Comparison of ENCODE assay signal across 11 mouse cellular contexts in genomic region chr19:28298669-28299068, GRCm38 (mm10).
DNase-seq lines count a peak whose midpoint lies in the region; ATAC-seq and TF ChIP-seq lines count a peak whose summit lies in the region.
"Had no signal": no experiment of that assay in that cellular context is flagged by ENCODE, and none has a peak within 500 bp of the region (broad histone marks: within the 10 kb centered on the region; RNA-seq: fewer than 3 reads in every experiment).

No protein-coding gene starts in this region.

- no peak overlapping the region for H3K27ac ChIP-seq in lung, embryonic 14.5 days (ENCODE audit: low read depth)
- no peak overlapping the region for H3K27ac ChIP-seq in embryonic facial prominence, embryonic 14.5 days (replicated peaks; ENCODE audit: low read depth, low read length)
- H3K27ac ChIP-seq in hindbrain, embryonic 14.5 days, result peak overlapping the region; percentile 57
- H3K27ac ChIP-seq in limb, embryonic 14.5 days (replicated peaks; ENCODE audit: low read depth, low read length), result no peak overlapping the region
- H3K27ac ChIP-seq: heart, embryonic 15.5 days; neural tube, embryonic 13.5 days had no signal

- TF ChIP-seq POLR2A in limb, embryonic 14.5 days (IDR thresholded peaks at IDR 0.05; ENCODE audit: borderline replicate concordance, extremely low read depth, insufficient read depth, insufficient read length), result no peak

- 36% methylated on average over 9 of the region's 9 CpGs for WGBS in lung, embryonic 14.5 days
- 56% methylated on average over 9 of the region's 9 CpGs for WGBS in embryonic facial prominence, embryonic 14.5 days
- 51% methylated on average over 9 of the region's 9 CpGs for WGBS in hindbrain, embryonic 14.5 days
- WGBS in limb, embryonic 14.5 days, result 64% methylated on average over 9 of the region's 9 CpGs

- intact Hi-C loops in heart, postnatal 14 days (cut with DNase I), result no loop called here

- no peak overlapping the region for H3K4me2 ChIP-seq in lung, embryonic 14.5 days
- no peak overlapping the region for H3K4me2 ChIP-seq in embryonic facial prominence, embryonic 14.5 days (ENCODE audit: low read depth, low read length)
- no peak overlapping the region for H3K4me2 ChIP-seq in hindbrain, embryonic 14.5 days (replicated peaks)
- H3K4me2 ChIP-seq in limb, embryonic 14.5 days (replicated peaks; ENCODE audit: low read depth, low read length, severe bottlenecking), result no peak overlapping the region
- H3K4me2 ChIP-seq: heart, embryonic 15.5 days; neural tube, embryonic 13.5 days had no signal

- no peak; the same call in 1 of the 2 replicates for ATAC-seq in lung, embryonic 14.5 days (ENCODE audit: insufficient read depth)
- ATAC-seq in embryonic facial prominence, embryonic 14.5 days (ENCODE audit: low read depth), result peak; percentile 55; the same call in 1 of the 2 replicates
- ATAC-seq in hindbrain, embryonic 14.5 days (ENCODE audit: low FRiP score), result peak; percentile 62; the same call in 1 of the 2 replicates
- ATAC-seq in limb, embryonic 14.5 days (ENCODE audit: low FRiP score, low read depth), result peak; percentile 53; the same call in 1 of the 2 replicates

- H3K36me3 ChIP-seq in lung, embryonic 14.5 days (ENCODE audit: insufficient read depth), result no peaks in the 10 kb centered on the region
- H3K36me3 ChIP-seq in embryonic facial prominence, embryonic 14.5 days (ENCODE audit: control insufficient read depth, insufficient read depth, low read length), result no peaks in the 10 kb centered on the region
- no peaks in the 10 kb centered on the region for H3K36me3 ChIP-seq in hindbrain, embryonic 14.5 days (replicated peaks; ENCODE audit: control insufficient read depth, insufficient read depth)
- H3K36me3 ChIP-seq in limb, embryonic 14.5 days (ENCODE audit: control insufficient read depth, insufficient read depth, low read length), result no peaks in the 10 kb centered on the region
- H3K36me3 ChIP-seq: G1E; heart, embryonic 15.5 days; neural tube, embryonic 13.5 days had no signal

- no peaks in the 10 kb centered on the region for H3K9me3 ChIP-seq in lung, embryonic 14.5 days (ENCODE audit: low read depth, low read length)
- no peaks in the 10 kb centered on the region for H3K9me3 ChIP-seq in embryonic facial prominence, embryonic 14.5 days (ENCODE audit: control insufficient read depth, low read length)
- H3K9me3 ChIP-seq in hindbrain, embryonic 14.5 days (ENCODE audit: control insufficient read depth, low read length), result no peaks in the 10 kb centered on the region
- no peaks in the 10 kb centered on the region for H3K9me3 ChIP-seq in limb, embryonic 14.5 days (ENCODE audit: control insufficient read depth, low read length)
- H3K9me3 ChIP-seq: G1E; heart, embryonic 15.5 days; neural tube, embryonic 13.5 days had no signal

- no peaks in the 10 kb centered on the region for H3K27me3 ChIP-seq in lung, embryonic 14.5 days (ENCODE audit: insufficient read depth, low read length)
- no peaks in the 10 kb centered on the region for H3K27me3 ChIP-seq in embryonic facial prominence, embryonic 14.5 days (replicated peaks; ENCODE audit: control insufficient read depth, insufficient read depth, low read length)
- no peaks in the 10 kb centered on the region for H3K27me3 ChIP-seq in hindbrain, embryonic 14.5 days (ENCODE audit: control insufficient read depth, insufficient read depth, low read length)
- H3K27me3 ChIP-seq in limb, embryonic 14.5 days (ENCODE audit: control insufficient read depth, insufficient read depth, low read length), result no peaks in the 10 kb centered on the region
- H3K27me3 ChIP-seq: heart, embryonic 15.5 days; neural tube, embryonic 13.5 days had no signal

- H3K4me1 ChIP-seq in lung, embryonic 14.5 days (ENCODE audit: insufficient read depth), result no peaks in the 10 kb centered on the region
- H3K4me1 ChIP-seq in embryonic facial prominence, embryonic 14.5 days (ENCODE audit: control insufficient read depth, insufficient read depth, low read length), result no peaks in the 10 kb centered on the region
- H3K4me1 ChIP-seq in hindbrain, embryonic 14.5 days (replicated peaks; ENCODE audit: control insufficient read depth, insufficient read depth, low read length), result 0 out of 2 replicates have a peak, but pooled peaks cover 4% of the 10 kb centered on the region
- peaks cover 9% of the 10 kb centered on the region for H3K4me1 ChIP-seq in limb, embryonic 14.5 days (ENCODE audit: control insufficient read depth, insufficient read depth, low read length)

- TF ChIP-seq CTCF in lung, embryonic 14.5 days (IDR thresholded peaks at IDR 0.05; ENCODE audit: low read depth), result 0 out of 2 replicates have a peak, but pooled peaks have one; percentile 2

- DNase-seq in lung, embryonic 14.5 days, result peak; percentile 3
- DNase-seq in lung, adult 18-20 months, result no peak
- DNase-seq in embryonic facial prominence, embryonic 14.5 days (ENCODE audit: low spot score), result peak; percentile 29
- no peak for DNase-seq in hindbrain, embryonic 14.5 days (ENCODE audit: low spot score)
- no peak for DNase-seq in limb, embryonic 14.5 days (ENCODE audit: low spot score)
- DNase-seq in adrenal gland, adult 2 months, result no peak
- no peak for DNase-seq in spleen, adult 18-20 months
- no peak for DNase-seq in heart, postnatal 14 days

- H3K9ac ChIP-seq in lung, embryonic 14.5 days, result no peak overlapping the region
- no peak overlapping the region for H3K9ac ChIP-seq in embryonic facial prominence, embryonic 14.5 days (ENCODE audit: low read depth, low read length)
- H3K9ac ChIP-seq in hindbrain, embryonic 14.5 days, result no peak overlapping the region
- H3K9ac ChIP-seq in limb, embryonic 14.5 days (ENCODE audit: low read depth, low read length, severe bottlenecking), result no peak overlapping the region
- H3K9ac ChIP-seq: heart, embryonic 15.5 days; neural tube, embryonic 13.5 days had no signal

- no peak overlapping the region for H3K4me3 ChIP-seq in lung, embryonic 14.5 days (ENCODE audit: low read depth, low read length)
- no peak overlapping the region for H3K4me3 ChIP-seq in embryonic facial prominence, embryonic 14.5 days (ENCODE audit: low read depth, low read length)
- no peak overlapping the region for H3K4me3 ChIP-seq in hindbrain, embryonic 14.5 days (replicated peaks; ENCODE audit: low read length)
- H3K4me3 ChIP-seq in limb, embryonic 14.5 days (replicated peaks; ENCODE audit: low read length), result no peak overlapping the region
- H3K4me3 ChIP-seq: heart, embryonic 15.5 days; neural tube, embryonic 13.5 days had no signal

Comparison
In these comparisons a context has a peak if more than half of its experiments do, and no peak if none do; other contexts are left out.
1. DNase-seq: peak in lung, embryonic 14.5 days (single experiment) and embryonic facial prominence, embryonic 14.5 days (single experiment); none in lung, adult 18-20 months (0 of 2), hindbrain, embryonic 14.5 days (single experiment), limb, embryonic 14.5 days (single experiment), adrenal gland, adult 2 months (single experiment), spleen, adult 18-20 months (0 of 2) and heart, postnatal 14 days (0 of 2).